Mouse (Mus musculus) intestine, embryonic 16.5 days (tissue): ENCODE measurements around the gene Adamts9. TPM values are rescaled to one million over a fixed set of nuclear protein-coding genes. Genes with fewer than 3 reads are reported as not detected.

ENCODE experiments used
- ATAC-seq: fragments of 200-750 bp; cut with Nextera tagmentation; 2 replicates; pipeline ENCODE4 v1.8.0; 2017; ENCODE audit warnings: moderate TSS enrichment, moderate library complexity
- H3K27ac ChIP-seq: fragments of 300-500 bp; sonication (generic); 2 replicates; pipeline ENCODE4 v1.5.1; 2014; ENCODE audit warnings: mild to moderate bottlenecking, low read length
- H3K27me3 ChIP-seq: fragments of 300-500 bp; sonication (generic); replicated peaks from 2 replicates; pipeline ENCODE4 v1.6.1; 2014; ENCODE audit warnings: low read length, control low read depth, mixed read lengths; ENCODE audit not compliant: control insufficient read depth, insufficient read depth
- H3K36me3 ChIP-seq: fragments of 300-500 bp; sonication (generic); 2 replicates; pipeline ENCODE4 v1.6.1; 2014; ENCODE audit warnings: low read length, control low read depth; ENCODE audit not compliant: control insufficient read depth, insufficient read depth
- H3K4me1 ChIP-seq: fragments of 300-500 bp; sonication (generic); 2 replicates; pipeline ENCODE4 v1.6.1; 2014; ENCODE audit warnings: low read length, control low read depth, mixed read lengths; ENCODE audit not compliant: control insufficient read depth, insufficient read depth
- H3K4me2 ChIP-seq: fragments of 300-500 bp; sonication (generic); 2 replicates; pipeline ENCODE4 v1.6.1; 2014; ENCODE audit warnings: low read depth, low read length, control low read depth
- H3K4me3 ChIP-seq: fragments of 300-500 bp; sonication (generic); 2 replicates; pipeline ENCODE4 v1.5.1; 2014; ENCODE audit warnings: mild to moderate bottlenecking, low read length
- H3K9ac ChIP-seq: fragments of 300-500 bp; sonication (generic); 2 replicates; pipeline ENCODE4 v1.6.1; 2014; ENCODE audit warnings: low read depth, low read length
- H3K9me3 ChIP-seq: fragments of 300-500 bp; sonication (generic); 2 replicates; pipeline ENCODE4 v1.6.1; 2016; ENCODE audit warnings: low read length, control low read depth; ENCODE audit not compliant: control insufficient read depth
- WGBS: fragments of 180-500 bp; shearing (Covaris S2); extraction: QIAGEN DNeasy Blood & Tissue Kit; methylation state at CpG from one replicate; pipeline ENCODE4 v1.1.7; 2014; 5-methylcytosine and 5-hydroxymethylcytosine counted together
- polyA plus RNA-seq: library from polyadenylated mRNA; unstranded; fragments of >200 nt; fragmentation: Nextera tagmentation; extraction: Ambion mirVana; gene quantifications from 2 replicates; pipeline ENCODE4 v1.2.1, GENCODE M21; 2015

Gene Adamts9
- polyA plus RNA-seq: 7.9 and 9.4 TPM in 2 replicates

DNA sequence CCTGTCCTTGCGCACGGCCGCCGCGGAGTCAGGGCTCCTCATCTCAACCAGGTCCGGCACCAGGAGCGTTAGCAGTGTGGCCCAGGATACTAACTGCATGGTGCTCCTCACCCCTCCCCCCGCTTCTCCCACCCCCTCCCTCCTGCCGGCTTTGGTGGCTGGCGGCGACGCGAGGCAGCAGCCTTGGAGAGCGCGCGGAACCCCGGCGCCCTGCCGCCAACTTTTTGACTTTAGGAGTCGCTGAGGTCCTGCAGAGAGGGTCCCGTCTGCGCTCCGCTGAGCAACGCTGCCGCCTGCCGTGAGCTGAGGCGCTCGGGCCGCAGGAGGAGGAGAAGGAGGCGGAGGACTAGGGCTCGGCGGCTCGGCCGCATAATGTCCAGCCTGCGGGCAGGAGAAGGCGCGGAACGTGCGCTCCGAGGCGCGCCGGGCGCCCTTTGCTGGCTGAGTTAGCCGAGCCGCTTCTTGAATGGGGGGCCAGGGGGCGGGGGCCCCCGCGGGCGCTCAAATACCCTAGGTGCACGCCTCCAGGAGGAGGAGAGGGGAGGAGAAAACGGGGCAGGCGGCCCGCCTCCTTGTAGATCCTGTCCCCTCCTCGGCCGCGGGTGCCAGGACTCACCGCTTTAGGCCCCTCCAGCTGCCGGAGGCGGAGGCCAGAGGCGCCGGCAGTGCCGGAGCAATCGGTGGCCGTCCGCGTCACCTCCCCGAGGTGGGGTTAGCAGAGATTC lies at the start of gene Adamts9:
Gene Adamts9, minus strand, starts transcription at position 436 of the 725 bp plus-strand sequence.
- Histone ChIP-seq H3K4me2 (peak within 1 kb of the TSS; percentile 95), H3K27ac (peak within 1 kb of the TSS; percentile 90), H3K27me3 (no peaks in the 10 kb centered on the region; the same call in 1 of the 2 replicates), H3K36me3 (no peaks in the 10 kb centered on the region), H3K4me1 (peaks cover 5% of the 10 kb centered on the region), H3K9ac (peak within 1 kb of the TSS; percentile 76), H3K4me3 (peak within 1 kb of the TSS; percentile 69), H3K9me3 (0 out of 2 replicates have a peak, but pooled peaks cover 4% of the 10 kb centered on the region)
- ATAC-seq: peak; percentile 81
- WGBS: under 1% methylated on average over 64 of the region's 68 CpGs

DNA sequence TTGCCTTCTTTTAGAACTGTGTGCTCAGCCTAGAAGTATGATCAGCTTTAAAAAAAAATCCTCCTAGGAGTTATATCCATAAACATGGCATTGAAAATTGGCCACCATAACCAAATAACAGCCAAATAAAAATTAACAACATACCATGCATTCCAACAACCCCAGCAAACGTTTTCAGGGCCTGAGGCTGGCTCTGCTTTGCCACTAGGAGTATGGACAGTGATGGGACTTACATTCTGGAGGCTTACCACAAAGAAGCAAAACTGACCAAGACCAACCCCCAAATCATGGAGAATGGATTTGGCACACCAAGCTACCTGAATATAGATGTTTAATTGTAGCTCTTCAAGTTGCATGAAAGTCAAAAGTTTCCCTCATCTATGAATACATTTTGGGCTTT lies 48.3 kb upstream of the Adamts9 start:
- Histone ChIP-seq H3K9me3 (no peaks in the 10 kb centered on the region), H3K27ac (no peak overlapping the region), H3K9ac (no peak overlapping the region), H3K4me1 (no peaks in the 10 kb centered on the region), H3K4me3 (no peak overlapping the region), H3K4me2 (no peak overlapping the region), H3K36me3 (no peaks in the 10 kb centered on the region), H3K27me3 (no peaks in the 10 kb centered on the region)
- WGBS: 12% methylated on average over 1 of the region's 1 CpGs
- no peak for ATAC-seq

GRCm38 (mm10) chr6:92988620-92988998 lies 45.3 kb upstream of the Adamts9 start:
- H3K4me3 ChIP-seq: no peak overlapping the region
- WGBS: 78% methylated on average over 10 of the region's 10 CpGs

GRCm38 (mm10) chr6:92987846-92988619 lies 44.7 kb upstream of the Adamts9 start:
- Histone ChIP-seq H3K4me1 (no peaks in the 10 kb centered on the region), H3K36me3 (no peaks in the 10 kb centered on the region), H3K27me3 (no peaks in the 10 kb centered on the region), H3K9ac (no peak overlapping the region), H3K4me2 (no peak overlapping the region), H3K9me3 (no peaks in the 10 kb centered on the region), H3K4me3 (no peak overlapping the region), H3K27ac (no peak overlapping the region)
- WGBS: 73% methylated on average over 14 of the region's 14 CpGs
- ATAC-seq: no peak

More at GRCm38 (mm10) chr6:92988620-92988998, 45.3 kb upstream of the Adamts9 start:
- Histone ChIP-seq H3K36me3 (no peaks in the 10 kb centered on the region), H3K4me2 (no peak overlapping the region), H3K9ac (no peak overlapping the region), H3K9me3 (no peaks in the 10 kb centered on the region), H3K4me1 (no peaks in the 10 kb centered on the region), H3K27me3 (no peaks in the 10 kb centered on the region), H3K27ac (no peak overlapping the region)
- no peak for ATAC-seq

GRCm38 (mm10) chr6:92987366-92987765 lies 44.1 kb upstream of the Adamts9 start:
- no peak for ATAC-seq
- Histone ChIP-seq H3K36me3 (no peaks in the 10 kb centered on the region), H3K27ac (no peak overlapping the region)

DNA sequence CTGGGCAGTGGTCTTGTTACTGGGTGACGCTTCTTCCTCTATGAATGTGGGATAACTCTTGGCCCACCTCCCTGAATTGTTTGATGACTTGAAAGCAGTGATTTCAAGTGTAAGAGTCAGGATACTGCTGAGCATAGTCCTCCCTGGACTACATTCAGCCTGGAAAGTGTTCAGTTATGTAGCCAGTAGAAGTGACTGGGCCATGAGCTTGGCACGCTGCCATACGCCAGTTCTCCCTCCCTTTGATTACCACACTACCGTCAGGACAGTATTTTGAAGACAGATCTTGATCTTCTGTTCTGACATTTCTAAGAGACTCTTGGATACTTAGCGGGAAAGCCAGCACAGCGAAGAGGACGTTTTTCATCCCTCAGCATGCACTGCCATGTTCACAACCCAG lies 40.1 kb upstream of the Adamts9 start:
- H3K4me1 ChIP-seq: no peaks in the 10 kb centered on the region
- H3K4me3 ChIP-seq: no peak overlapping the region
- H3K9me3 ChIP-seq: no peaks in the 10 kb centered on the region
- no peak for ATAC-seq
- H3K27me3 ChIP-seq: no peaks in the 10 kb centered on the region
- no peak overlapping the region for H3K4me2 ChIP-seq
- H3K36me3 ChIP-seq: no peaks in the 10 kb centered on the region
- no peak overlapping the region for H3K27ac ChIP-seq
- 67% methylated on average over 7 of the region's 7 CpGs for WGBS
- no peak overlapping the region for H3K9ac ChIP-seq

More at GRCm38 (mm10) chr6:92987366-92987765, 44.1 kb upstream of the Adamts9 start:
- H3K27me3 ChIP-seq: no peaks in the 10 kb centered on the region
- no peak overlapping the region for H3K9ac ChIP-seq
- no peak overlapping the region for H3K4me2 ChIP-seq
- no peaks in the 10 kb centered on the region for H3K4me1 ChIP-seq
- H3K4me3 ChIP-seq: no peak overlapping the region
- whole genome bisulfite sequencing: 88% methylated on average over 9 of the region's 9 CpGs
- no peaks in the 10 kb centered on the region for H3K9me3 ChIP-seq

GRCm38 (mm10) chr6:92981451-92982186 lies 38.3 kb upstream of the Adamts9 start:
- no peak overlapping the region for H3K9ac ChIP-seq
- H3K36me3 ChIP-seq: no peaks in the 10 kb centered on the region
- H3K4me2 ChIP-seq: no peak overlapping the region
- H3K27ac ChIP-seq: no peak overlapping the region
- ATAC-seq: no peak
- H3K27me3 ChIP-seq: no peaks in the 10 kb centered on the region
- WGBS: 86% methylated on average over 7 of the region's 7 CpGs
- no peaks in the 10 kb centered on the region for H3K4me1 ChIP-seq
- no peak overlapping the region for H3K4me3 ChIP-seq
- H3K9me3 ChIP-seq: no peaks in the 10 kb centered on the region

GRCm38 (mm10) chr6:92973340-92973739 lies 30.0 kb upstream of the Adamts9 start:
- 92% methylated on average over 3 of the region's 3 CpGs for WGBS
- no peaks in the 10 kb centered on the region for H3K9me3 ChIP-seq

DNA sequence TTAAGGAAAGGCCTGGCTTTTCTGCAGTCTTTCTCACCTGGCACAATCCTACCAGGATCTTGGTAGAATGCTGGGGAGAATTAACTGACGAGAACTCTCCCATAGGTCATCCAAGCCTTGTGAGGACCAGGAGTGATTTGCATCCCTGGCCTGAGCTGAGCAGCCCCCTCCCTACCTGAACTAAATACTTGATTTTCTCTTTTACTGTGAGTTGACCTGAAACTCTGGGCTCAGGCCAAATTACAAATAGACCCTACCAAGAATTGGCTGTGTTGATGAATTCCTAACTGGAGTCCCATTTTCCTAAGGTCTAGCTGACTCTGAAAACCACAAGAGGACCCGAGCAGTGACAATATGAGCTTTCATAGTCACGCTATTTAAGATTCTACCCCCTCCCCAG lies 25.4 kb upstream of the Adamts9 start:
- WGBS: 75% methylated on average over 3 of the region's 3 CpGs
- Histone ChIP-seq H3K27me3 (no peaks in the 10 kb centered on the region), H3K4me3 (no peak overlapping the region), H3K4me1 (no peaks in the 10 kb centered on the region), H3K9me3 (no peaks in the 10 kb centered on the region), H3K36me3 (no peaks in the 10 kb centered on the region), H3K9ac (no peak overlapping the region), H3K4me2 (no peak overlapping the region), H3K27ac (no peak overlapping the region; the same call in 1 of the 2 replicates)
- no peak for ATAC-seq

More at GRCm38 (mm10) chr6:92973340-92973739, 30.0 kb upstream of the Adamts9 start:
- Histone ChIP-seq H3K4me2 (no peak overlapping the region), H3K27me3 (no peaks in the 10 kb centered on the region), H3K36me3 (no peaks in the 10 kb centered on the region), H3K4me3 (no peak overlapping the region), H3K4me1 (no peaks in the 10 kb centered on the region), H3K27ac (no peak overlapping the region), H3K9ac (no peak overlapping the region)
- ATAC-seq: no peak
